16 mouse cellular contexts compared by ENCODE assay signal in the genomic region with DNA sequence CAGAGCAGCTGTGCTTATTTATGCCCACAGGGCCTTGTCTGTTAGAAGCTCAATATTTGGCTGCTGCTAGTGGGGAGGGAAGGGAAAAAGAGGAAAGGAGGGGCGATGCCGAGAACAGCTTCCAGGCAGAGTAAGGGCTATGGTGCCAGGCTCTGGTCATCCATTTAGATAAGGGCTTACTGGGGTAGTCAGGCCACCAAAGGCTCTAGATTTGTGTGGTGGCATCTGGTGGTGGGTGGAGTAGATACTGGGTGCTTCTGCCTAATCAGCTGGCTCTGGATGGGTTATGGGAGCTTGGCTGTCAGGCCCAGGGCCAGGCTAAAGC. TPM values are rescaled to one million over a fixed set of nuclear protein-coding genes. Genes with fewer than 3 reads are reported as not detected.
A peak's percentile ranks its signal among the peaks of the same experiment; 100 is the strongest.
DNase-seq lines count a peak whose midpoint lies in the region; ATAC-seq and TF ChIP-seq lines count a peak whose summit lies in the region.
"Had no signal": no experiment of that assay in that cellular context is flagged by ENCODE, and none has a peak within 500 bp of the region (broad histone marks: within the 10 kb centered on the region; RNA-seq: fewer than 3 reads in every experiment).

No protein-coding gene starts in this region.

- no peak for TF ChIP-seq EP300 in stomach, postnatal 0 days (optimal IDR thresholded peaks at IDR 0.05)

- ATAC-seq in neural tube, embryonic 11.5 days (ENCODE audit: insufficient read depth, low FRiP score, low TSS enrichment), result no peak
- ATAC-seq in hindbrain, postnatal 0 days, result no peak
- no peak for ATAC-seq in stomach, postnatal 0 days (ENCODE audit: low FRiP score, low TSS enrichment)
- ATAC-seq in cerebellum, adult (ENCODE audit: insufficient number of reproducible peaks, low FRiP score, low TSS enrichment), result no peak
- ATAC-seq: intestine, embryonic 15.5 days had no signal

- peaks cover 26% of the 10 kb centered on the region for H3K4me1 ChIP-seq in heart, embryonic 10.5 days
- no peaks in the 10 kb centered on the region for H3K4me1 ChIP-seq in neural tube, embryonic 11.5 days (ENCODE audit: control insufficient read depth, insufficient read depth, low read length)
- H3K4me1 ChIP-seq in hindbrain, postnatal 0 days (ENCODE audit: insufficient read depth, low read length), result peaks cover 8% of the 10 kb centered on the region; the same call in 1 of the 2 replicates
- no peaks in the 10 kb centered on the region for H3K4me1 ChIP-seq in stomach, postnatal 0 days (replicated peaks; ENCODE audit: control insufficient read depth, insufficient read depth)
- H3K4me1 ChIP-seq: embryonic facial prominence, embryonic 12.5 days; intestine, embryonic 15.5 days had no signal

- no peak overlapping the region for H3K4me2 ChIP-seq in neural tube, embryonic 11.5 days (ENCODE audit: low read depth)
- H3K4me2 ChIP-seq in hindbrain, postnatal 0 days (ENCODE audit: low read depth, low read length), result no peak overlapping the region
- no peak overlapping the region for H3K4me2 ChIP-seq in stomach, postnatal 0 days (replicated peaks; ENCODE audit: low read depth)
- H3K4me2 ChIP-seq: embryonic facial prominence, embryonic 12.5 days; intestine, embryonic 15.5 days had no signal

- WGBS in heart, embryonic 10.5 days, result 71% methylated on average over 2 of the region's 2 CpGs
- WGBS in neural tube, embryonic 11.5 days, result 88% methylated on average over 2 of the region's 2 CpGs
- 58% methylated on average over 2 of the region's 2 CpGs for WGBS in hindbrain, postnatal 0 days
- 89% methylated on average over 2 of the region's 2 CpGs for whole genome bisulfite sequencing in stomach, postnatal 0 days

- H3K36me3 ChIP-seq in heart, embryonic 10.5 days, result peaks cover 42% of the 10 kb centered on the region
- no peaks in the 10 kb centered on the region for H3K36me3 ChIP-seq in neural tube, embryonic 11.5 days (ENCODE audit: control insufficient read depth, insufficient read depth, low read length)
- no peaks in the 10 kb centered on the region for H3K36me3 ChIP-seq in hindbrain, postnatal 0 days (ENCODE audit: insufficient read depth, low read length)
- H3K36me3 ChIP-seq in stomach, postnatal 0 days (ENCODE audit: control insufficient read depth, insufficient read depth, low read length), result peaks cover 17% of the 10 kb centered on the region; the same call in 1 of the 2 replicates
- H3K36me3 ChIP-seq: embryonic facial prominence, embryonic 12.5 days; intestine, embryonic 15.5 days had no signal

- no peak overlapping the region for H3K27ac ChIP-seq in heart, embryonic 10.5 days
- H3K27ac ChIP-seq in neural tube, embryonic 11.5 days (ENCODE audit: low read depth, low read length), result peak overlapping the region; percentile 47; the same call in 1 of the 2 replicates
- H3K27ac ChIP-seq in hindbrain, postnatal 0 days, result peak overlapping the region; percentile 41; the same call in 1 of the 2 replicates
- no peak overlapping the region for H3K27ac ChIP-seq in stomach, postnatal 0 days (replicated peaks)
- H3K27ac ChIP-seq: embryonic facial prominence, embryonic 12.5 days; intestine, embryonic 15.5 days; liver, embryonic 14.5 days had no signal

- H3K9ac ChIP-seq in neural tube, embryonic 11.5 days (ENCODE audit: low read length), result no peak overlapping the region; the same call in 1 of the 2 replicates
- no peak overlapping the region for H3K9ac ChIP-seq in hindbrain, postnatal 0 days (replicated peaks; ENCODE audit: low read length)
- peak overlapping the region; percentile 13; the same call in 1 of the 2 replicates for H3K9ac ChIP-seq in stomach, postnatal 0 days (ENCODE audit: low read length)
- H3K9ac ChIP-seq: embryonic facial prominence, embryonic 12.5 days; intestine, embryonic 15.5 days; liver, embryonic 14.5 days had no signal

- H3K4me3 ChIP-seq in heart, embryonic 10.5 days, result no peak overlapping the region
- H3K4me3 ChIP-seq in neural tube, embryonic 11.5 days (ENCODE audit: low read depth, low read length), result no peak overlapping the region
- no peak overlapping the region for H3K4me3 ChIP-seq in hindbrain, postnatal 0 days (ENCODE audit: low read length)
- no peak overlapping the region for H3K4me3 ChIP-seq in stomach, postnatal 0 days (ENCODE audit: low read depth, low read length)
- H3K4me3 ChIP-seq: embryonic facial prominence, embryonic 12.5 days; intestine, embryonic 15.5 days had no signal

- TF ChIP-seq CTCF in hindbrain, postnatal 0 days (IDR thresholded peaks at IDR 0.05; ENCODE audit: low read depth), result no peak
- TF ChIP-seq CTCF in stomach, postnatal 0 days (IDR thresholded peaks at IDR 0.05; ENCODE audit: low read depth), result no peak

- no peaks in the 10 kb centered on the region for H3K9me3 ChIP-seq in heart, embryonic 10.5 days
- no peaks in the 10 kb centered on the region for H3K9me3 ChIP-seq in neural tube, embryonic 11.5 days (ENCODE audit: control insufficient read depth, low read length)
- no peaks in the 10 kb centered on the region for H3K9me3 ChIP-seq in hindbrain, postnatal 0 days (ENCODE audit: low read length)
- H3K9me3 ChIP-seq in stomach, postnatal 0 days (ENCODE audit: control insufficient read depth, low read length), result no peaks in the 10 kb centered on the region
- H3K9me3 ChIP-seq: embryonic facial prominence, embryonic 12.5 days; G1E; intestine, embryonic 15.5 days had no signal

- no peaks in the 10 kb centered on the region for H3K27me3 ChIP-seq in heart, embryonic 10.5 days (ENCODE audit: insufficient read depth, poor library complexity, severe bottlenecking)
- no peaks in the 10 kb centered on the region for H3K27me3 ChIP-seq in neural tube, embryonic 11.5 days (ENCODE audit: control insufficient read depth, insufficient read depth, low read length)
- H3K27me3 ChIP-seq in hindbrain, postnatal 0 days (ENCODE audit: insufficient read depth, low read length), result no peaks in the 10 kb centered on the region
- no peaks in the 10 kb centered on the region for H3K27me3 ChIP-seq in stomach, postnatal 0 days (ENCODE audit: control insufficient read depth, insufficient read depth, low read length)
- H3K27me3 ChIP-seq: embryonic facial prominence, embryonic 12.5 days; intestine, embryonic 15.5 days had no signal

- DNase-seq in heart, adult 11 months, result peak; percentile 99
- no peak for DNase-seq in heart, embryonic 10.5 days (ENCODE audit: low spot score)
- DNase-seq in neural tube, embryonic 11.5 days (ENCODE audit: low spot score), result no peak
- no peak for DNase-seq in neural tube, embryonic 10.5 days (ENCODE audit: extremely low spot score, low spot score)
- DNase-seq in hindbrain, postnatal 0 days (ENCODE audit: low spot score), result peak; percentile 40
- DNase-seq in stomach, postnatal 0 days (ENCODE audit: low spot score), result no peak
- no peak for DNase-seq in urinary bladder, postnatal 25 days (ENCODE audit: low spot score)
- DNase-seq: adrenal gland, postnatal 25 days; cerebellum, postnatal 36 days; kidney, postnatal 10 days; lung, postnatal 10 days had no signal

RNA-seq across cellular contexts. Expression of gene Lama5, which starts 19.7 kb away (rescaled TPM):
- 23.6 and 30.8 TPM in 2 replicates for polyA plus RNA-seq in heart, embryonic 10.5 days (2016; fragmentation: Nextera tagmentation; extraction: Ambion mirVana)
- polyA plus RNA-seq in neural tube, embryonic 11.5 days (2014; fragmentation: Nextera tagmentation; extraction: Ambion mirVana), result 4.4 and 5.4 TPM in 2 replicates
- total RNA-seq in hindbrain, postnatal 0 days (2014; rRNA removed), result 10.3 and 16.5 TPM in 2 replicates
- polyA plus RNA-seq in hindbrain, postnatal 0 days (2015; fragmentation: Nextera tagmentation; extraction: Ambion mirVana), result 2.7 and 3.5 TPM in 2 replicates
- 29.7 and 34.9 TPM in 2 replicates for polyA plus RNA-seq in stomach, postnatal 0 days (2015; fragmentation: Nextera tagmentation; extraction: Ambion mirVana)

RNA-seq across cellular contexts. Expression of gene Adrm1, which starts 34.6 kb away (rescaled TPM):
- polyA plus RNA-seq in heart, embryonic 10.5 days (2016; fragmentation: Nextera tagmentation; extraction: Ambion mirVana), result 202 and 240 TPM in 2 replicates
- 195 and 198 TPM in 2 replicates for polyA plus RNA-seq in neural tube, embryonic 11.5 days (2014; fragmentation: Nextera tagmentation; extraction: Ambion mirVana)
- total RNA-seq in hindbrain, postnatal 0 days (2014; rRNA removed), result 107 and 119 TPM in 2 replicates
- 207 and 210 TPM in 2 replicates for polyA plus RNA-seq in hindbrain, postnatal 0 days (2015; fragmentation: Nextera tagmentation; extraction: Ambion mirVana)
- polyA plus RNA-seq in stomach, postnatal 0 days (2015; fragmentation: Nextera tagmentation; extraction: Ambion mirVana), result 141 TPM in 2 replicates

RNA-seq across cellular contexts. Expression of gene Rps21, which starts 51.3 kb away (rescaled TPM):
- polyA plus RNA-seq in heart, embryonic 10.5 days (2016; fragmentation: Nextera tagmentation; extraction: Ambion mirVana), result 332 and 360 TPM in 2 replicates
- polyA plus RNA-seq in neural tube, embryonic 11.5 days (2014; fragmentation: Nextera tagmentation; extraction: Ambion mirVana), result 478 and 494 TPM in 2 replicates
- total RNA-seq in hindbrain, postnatal 0 days (2014; rRNA removed), result 752 and 857 TPM in 2 replicates
- 445 and 465 TPM in 2 replicates for polyA plus RNA-seq in hindbrain, postnatal 0 days (2015; fragmentation: Nextera tagmentation; extraction: Ambion mirVana)
- 604 and 680 TPM in 2 replicates for polyA plus RNA-seq in stomach, postnatal 0 days (2015; fragmentation: Nextera tagmentation; extraction: Ambion mirVana)

Comparison
In these comparisons a context has a peak if more than half of its experiments do, and no peak if none do; other contexts are left out.
1. DNase-seq: peak in heart, adult 11 months (single experiment) and hindbrain, postnatal 0 days (single experiment); none in heart, embryonic 10.5 days (single experiment), neural tube, embryonic 11.5 days (single experiment), neural tube, embryonic 10.5 days (single experiment), stomach, postnatal 0 days (single experiment) and urinary bladder, postnatal 25 days (single experiment).
2. H3K27ac ChIP-seq: peak in neural tube, embryonic 11.5 days (single experiment) and hindbrain, postnatal 0 days (single experiment); none in heart, embryonic 10.5 days (single experiment) and stomach, postnatal 0 days (single experiment).